Mouse (Mus musculus) liver, adult 2 months (tissue): Measurements from ENCODE around the gene Crisp4.
A peak's percentile ranks its signal among the peaks of the same experiment; 100 is the strongest.

Experiments used
- CTCF ChIP-seq: fragments of 200-500 bp; IDR thresholded peaks from 2 replicates; pipeline ENCODE4 v1.5.1; 2011; ENCODE audit warnings: low read depth, low read length, control low read depth
- POLR2A ChIP-seq: fragments of 200-500 bp; IDR thresholded peaks from 2 replicates; pipeline ENCODE4 v1.6.1; 2011; ENCODE audit warnings: low read length, control low read depth; ENCODE audit not compliant: insufficient read depth; ENCODE audit errors: extremely low read depth

DNA sequence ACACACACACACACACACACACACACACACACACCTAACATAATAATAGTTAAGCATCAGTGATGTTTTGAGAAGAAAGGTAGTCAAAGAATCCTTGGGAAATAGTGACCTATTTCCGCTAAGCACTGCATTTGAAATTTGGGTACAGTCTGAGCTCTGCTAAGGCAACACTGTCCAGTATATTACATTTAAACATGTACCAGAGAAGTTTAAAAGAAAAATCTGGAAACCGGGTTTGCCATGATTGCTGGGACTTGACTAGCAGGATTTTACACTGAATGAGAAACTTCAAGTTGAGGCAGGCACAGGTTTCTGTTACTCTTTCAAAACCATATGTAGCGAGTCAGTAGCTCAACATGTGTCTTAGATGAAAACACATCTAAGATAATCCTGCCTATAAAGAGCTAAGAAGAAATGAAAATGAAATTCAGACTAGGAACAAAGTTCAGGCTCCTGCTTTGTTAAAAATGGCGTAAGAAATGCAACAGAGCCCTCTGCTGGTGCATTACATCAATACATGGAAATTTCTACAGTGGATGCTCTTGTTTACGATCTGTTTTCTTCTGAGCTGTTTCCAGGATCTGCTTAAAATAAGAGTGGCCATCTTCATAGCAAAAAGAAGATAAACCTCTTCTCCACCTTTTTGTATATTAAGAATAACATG lies 39.7 kb downstream of the Crisp4 start:
- TF ChIP-seq POLR2A (no peak), CTCF (peak; percentile 14; the same call in 1 of the 2 replicates)
